Mouse (Mus musculus): ENCODE measurements around the gene Rfc2. TPM values are rescaled to one million over a fixed set of nuclear protein-coding genes. Genes with fewer than 3 reads are reported as not detected.

Rfc2 gene
- total and polyA plus RNA-seq, 3 experiments, result 304 to 424 TPM; not detected in 1

DNA sequence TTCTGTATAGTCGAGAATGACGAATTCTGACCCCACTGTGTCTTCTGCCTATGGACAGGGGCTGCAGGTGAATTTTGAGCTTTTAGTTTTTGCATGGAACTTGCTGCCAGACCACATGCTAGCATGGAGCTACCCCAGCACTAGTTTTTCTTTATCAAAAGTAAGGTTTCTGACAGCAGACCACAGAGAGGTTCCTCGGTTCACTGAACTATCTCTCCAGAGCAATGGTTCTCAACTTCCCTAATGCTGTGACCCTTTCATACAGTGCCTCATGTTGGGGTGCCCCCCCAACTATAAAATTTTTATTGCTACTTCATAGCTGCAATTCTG is 2.7 kb downstream of the Rfc2 start (continued):
- TF ChIP-seq RCOR1 (IDR thresholded peaks at IDR 0.05; ENCODE audit: low read depth, low read length), result peak; percentile 72; the same call in 1 of the 2 replicates
- TF ChIP-seq CHD2 (IDR thresholded peaks at IDR 0.05; ENCODE audit: low read length), result no peak
- no peak for TF ChIP-seq NRF1 (IDR thresholded peaks at IDR 0.05; ENCODE audit: insufficient read depth, low read depth, low read length, poor library complexity, severe bottlenecking)
- TF ChIP-seq UBTF (IDR thresholded peaks at IDR 0.05; ENCODE audit: borderline replicate concordance, insufficient read depth, low read depth, low read length), result no peak
- no peak for TF ChIP-seq ZC3H11A (IDR thresholded peaks at IDR 0.05; ENCODE audit: low read depth, low read length)
- TF ChIP-seq TCF12 (IDR thresholded peaks at IDR 0.05; ENCODE audit: low read depth, low read length), result peak; percentile 86
- peak in 1 of 2 experiments; percentile 56; a peak in 2 of 4 replicates for TF ChIP-seq POLR2A (IDR thresholded peaks at IDR 0.05; ENCODE audit: control insufficient read depth in 1 of 2, insufficient read depth in 1 of 2, low read depth in 1 of 2, low read length in 2 of 2, poor library complexity in 1 of 2)
- no peak for TF ChIP-seq ZMIZ1 (IDR thresholded peaks at IDR 0.05; ENCODE audit: low read depth, low read length)
- TF ChIP-seq GATA1 (IDR thresholded peaks at IDR 0.05; ENCODE audit: low read depth, low read length), result peak; percentile 89
- TF ChIP-seq MAX (IDR thresholded peaks at IDR 0.05; ENCODE audit: low read length), result peak; percentile 91
- TF ChIP-seq MYC (IDR thresholded peaks at IDR 0.05; ENCODE audit: low read depth, low read length), result peak; percentile 97
- no peak; the same call in 1 of the 2 replicates for TF ChIP-seq MAFK (IDR thresholded peaks at IDR 0.05; ENCODE audit: borderline replicate concordance, low read depth, low read length)

DNA sequence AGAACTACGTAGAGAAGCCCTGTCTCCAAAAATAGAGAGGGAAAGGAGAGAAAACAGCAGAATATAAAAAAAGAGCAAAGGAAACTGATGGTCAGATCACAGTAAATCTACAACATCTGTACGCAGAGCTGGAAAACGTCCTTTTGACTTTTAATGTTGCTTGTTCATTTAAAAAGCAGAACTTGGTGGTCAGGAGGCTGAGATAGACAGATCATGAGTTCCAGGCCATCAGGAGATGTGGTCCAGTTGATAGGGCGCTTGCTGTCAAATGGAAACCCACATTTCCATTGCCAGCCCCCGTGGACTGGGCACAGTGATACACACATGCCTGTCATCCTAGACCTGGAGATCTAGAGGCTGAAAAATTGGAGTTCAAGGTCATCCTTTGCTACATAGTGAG is 3.6 kb downstream of the Rfc2 start:
- peak; percentile 87 for DNase-seq (ENCODE audit: low read depth, low spot score)
- Histone ChIP-seq H3K9me3 (replicated peaks; ENCODE audit: insufficient read depth, low read length) (no peaks in the 10 kb centered on the region), H3K36me3 (ENCODE audit: control insufficient read depth in 1 of 2, insufficient read depth in 2 of 2, low read length in 2 of 2) (peaks cover under 1 to 20% of the 10 kb centered on the region in 2 experiments; a peak in 3 of 4 replicates), H3K4me1 (ENCODE audit: control insufficient read depth in 1 of 2, insufficient read depth in 2 of 2, low read length in 2 of 2) (peaks cover 2 to 21% of the 10 kb centered on the region in 2 experiments), H3K27ac (ENCODE audit: control insufficient read depth, low read depth, low read length) (peak overlapping the region; percentile 98), H3K4me3 (ENCODE audit: control insufficient read depth in 1 of 2, insufficient read depth in 1 of 2, low read depth in 2 of 2, low read length in 2 of 2) (peak overlapping the region in 1 of 2 experiments; percentile 38; a peak in 1 of 4 replicates), H3K79me2 (ENCODE audit: control insufficient read depth, insufficient read depth, low read length, poor library complexity) (peaks cover 24% of the 10 kb centered on the region), H3K27me3 (ENCODE audit: control insufficient read depth in 1 of 2, insufficient read depth in 2 of 2, low read length in 2 of 2) (no peaks in the 10 kb centered on the region), H3K9ac (ENCODE audit: control insufficient read depth, low read depth, low read length, poor library complexity, severe bottlenecking) (peak overlapping the region; percentile 90)
- TF ChIP-seq MYC (IDR thresholded peaks at IDR 0.05; ENCODE audit: low read depth, low read length), result peak; percentile 61; the same call in 1 of the 2 replicates
- peak; percentile 85 for TF ChIP-seq TAL1 (IDR thresholded peaks at IDR 0.05; ENCODE audit: low read length)
- no peak for TF ChIP-seq UBTF (IDR thresholded peaks at IDR 0.05; ENCODE audit: borderline replicate concordance, insufficient read depth, low read depth, low read length)
- no peak for TF ChIP-seq POLR2AphosphoS2 (IDR thresholded peaks at IDR 0.05; ENCODE audit: low read length)
- TF ChIP-seq GATA1 (IDR thresholded peaks at IDR 0.05; ENCODE audit: low read depth, low read length), result peak; percentile 89
- no peak for TF ChIP-seq RAD21 (IDR thresholded peaks at IDR 0.05; ENCODE audit: low read depth, low read length)
- peak; percentile 76 for TF ChIP-seq TBP (IDR thresholded peaks at IDR 0.05; ENCODE audit: low read depth, low read length)
- peak in 1 of 2 experiments; percentile 47; a peak in 2 of 4 replicates for TF ChIP-seq POLR2A (IDR thresholded peaks at IDR 0.05; ENCODE audit: control insufficient read depth in 1 of 2, insufficient read depth in 1 of 2, low read depth in 1 of 2, low read length in 2 of 2, poor library complexity in 1 of 2)
- no peak; the same call in 1 of the 2 replicates for TF ChIP-seq ZMIZ1 (IDR thresholded peaks at IDR 0.05; ENCODE audit: low read depth, low read length)
- TF ChIP-seq MAZ (IDR thresholded peaks at IDR 0.05; ENCODE audit: low read depth, low read length), result no peak
- TF ChIP-seq USF2 (IDR thresholded peaks at IDR 0.05; ENCODE audit: borderline replicate concordance in 1 of 2, insufficient read depth in 1 of 2, low read depth in 1 of 2, low read length in 2 of 2), result no peak
- TF ChIP-seq CHD1 (IDR thresholded peaks at IDR 0.05; ENCODE audit: low read depth, low read length), result no peak
- peak; percentile 26; the same call in 1 of the 2 replicates for TF ChIP-seq NELFE (IDR thresholded peaks at IDR 0.05; ENCODE audit: low read depth, low read length)
- peak; percentile 92 for TF ChIP-seq SIN3A (IDR thresholded peaks at IDR 0.05; ENCODE audit: low read length)
- no peak for TF ChIP-seq MYB (IDR thresholded peaks at IDR 0.05; ENCODE audit: low read depth, low read length)
- TF ChIP-seq MEF2A (IDR thresholded peaks at IDR 0.05; ENCODE audit: extremely low read depth, insufficient replicate concordance, low read depth, low read length, poor library complexity, severe bottlenecking), result no peak
- no peak; the same call in 1 of the 2 replicates for TF ChIP-seq CHD2 (IDR thresholded peaks at IDR 0.05; ENCODE audit: low read length)
- TF ChIP-seq KAT2A (conservative IDR thresholded peaks at IDR 0.05; ENCODE audit: low read depth, low read length), result no peak
- peak; percentile 57; the same call in 1 of the 2 replicates for TF ChIP-seq MAX (IDR thresholded peaks at IDR 0.05; ENCODE audit: low read length)
- TF ChIP-seq SMC3 (IDR thresholded peaks at IDR 0.05; ENCODE audit: low read depth, low read length), result no peak
- TF ChIP-seq ETS1 (IDR thresholded peaks at IDR 0.05; ENCODE audit: low read depth, low read length), result peak; percentile 92
- no peak for TF ChIP-seq ZC3H11A (IDR thresholded peaks at IDR 0.05; ENCODE audit: low read depth, low read length)
- TF ChIP-seq MAFK (IDR thresholded peaks at IDR 0.05; ENCODE audit: borderline replicate concordance, low read depth, low read length), result no peak
- peak; percentile 80 for TF ChIP-seq ZNF384 (IDR thresholded peaks at IDR 0.05; ENCODE audit: low read depth, low read length)
- no peak for TF ChIP-seq JUND (IDR thresholded peaks at IDR 0.05; ENCODE audit: low read depth, low read length)
- no peak for TF ChIP-seq BHLHE40 (IDR thresholded peaks at IDR 0.05; ENCODE audit: borderline replicate concordance, low read depth, low read length)
- no peak for TF ChIP-seq NRF1 (IDR thresholded peaks at IDR 0.05; ENCODE audit: insufficient read depth, low read depth, low read length, poor library complexity, severe bottlenecking)
- peak; percentile 94; the same call in 1 of the 2 replicates for TF ChIP-seq MXI1 (IDR thresholded peaks at IDR 0.05; ENCODE audit: low read depth, low read length)
- no peak for TF ChIP-seq ZKSCAN1 (IDR thresholded peaks at IDR 0.05; ENCODE audit: low read depth, low read length)
- no peak for TF ChIP-seq CTCF (IDR thresholded peaks at IDR 0.05 in 2 of 3, conservative IDR thresholded peaks at IDR 0.05 in 1 of 3; ENCODE audit: control insufficient read depth in 1 of 3, insufficient read depth in 1 of 3, low read depth in 2 of 3, low read length in 3 of 3, poor library complexity in 1 of 3, severe bottlenecking in 1 of 3)

All from MEL (cell line).